Mouse (Mus musculus) frontal cortex, adult 2 months (tissue): ENCODE measurements around the gene Epb41l1. TPM values are rescaled to one million over a fixed set of nuclear protein-coding genes. Genes with fewer than 3 reads are reported as not detected.
A peak's percentile ranks its signal among the peaks of the same experiment; 100 is the strongest.

Source experiments
- DNase-seq, 2 experiments: peaks; one replicate each; pipeline ENCODE4 v3.0.0; 2022; ENCODE audit warnings: low spot score in 1 of 2; ENCODE audit errors: extremely low spot score in 1 of 2
- polyA plus RNA-seq: library from polyadenylated mRNA; depleted of rRNA; stranded (reverse); fragments of >200 nt; gene quantifications from 2 replicates; pipeline ENCODE4 v1.2.3, GENCODE M21; 2012

Gene Epb41l1
- polyA plus RNA-seq, 1 experiment: 225 TPM

GRCm38 (mm10) chr2:156422631-156423030 lies 1.9 kb downstream of the Epb41l1 start:
- DNase-seq: no peak

DNA sequence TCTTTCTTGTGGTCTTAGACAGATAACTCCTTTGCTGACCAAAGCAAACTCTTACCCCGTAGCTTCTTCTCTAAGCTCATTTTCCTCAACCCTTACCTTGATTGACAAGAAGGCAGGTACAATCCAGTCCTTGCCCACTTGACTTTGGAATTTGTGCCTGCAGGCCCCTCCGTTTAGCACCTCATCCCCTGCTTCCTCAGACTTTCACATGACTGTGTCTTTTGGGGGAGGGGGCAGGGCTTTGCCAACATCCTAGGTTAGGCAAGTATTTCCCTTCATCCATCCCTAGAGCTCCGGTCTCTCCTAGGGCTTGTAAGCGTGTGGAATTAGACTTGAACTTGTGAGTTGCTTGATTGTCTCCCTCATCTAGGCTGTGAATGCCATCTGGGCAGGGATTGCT lies 3.0 kb downstream of the Epb41l1 start:
- no peak for DNase-seq

- no peak for DNase-seq
These were observed 4.9 kb downstream of the Epb41l1 start for GRCm38 (mm10) chr2:156425618-156426017.

DNA sequence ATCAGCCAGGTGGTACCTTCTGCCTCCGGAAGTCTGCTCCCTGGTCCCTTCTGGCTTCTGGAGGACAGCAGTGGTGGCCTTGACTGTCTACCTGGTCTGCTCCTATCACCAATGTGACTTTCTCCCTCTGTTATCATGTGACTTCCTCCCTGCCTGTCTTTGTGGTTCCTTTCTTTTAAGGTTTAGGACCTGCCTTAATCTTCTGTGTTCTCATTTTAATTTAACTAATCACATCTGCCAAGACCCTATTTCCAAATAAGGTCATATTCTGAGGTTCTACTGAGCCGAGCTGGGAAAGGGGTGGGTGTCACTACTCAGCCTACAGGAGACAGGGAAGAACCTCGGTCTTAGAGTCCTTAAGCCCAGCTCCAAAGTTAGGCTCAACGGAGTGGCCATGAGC lies 5.4 kb downstream of the Epb41l1 start:
- no peak for DNase-seq

GRCm38 (mm10) chr2:156429836-156430235 lies 9.1 kb downstream of the Epb41l1 start:
- DNase-seq: no peak

DNA sequence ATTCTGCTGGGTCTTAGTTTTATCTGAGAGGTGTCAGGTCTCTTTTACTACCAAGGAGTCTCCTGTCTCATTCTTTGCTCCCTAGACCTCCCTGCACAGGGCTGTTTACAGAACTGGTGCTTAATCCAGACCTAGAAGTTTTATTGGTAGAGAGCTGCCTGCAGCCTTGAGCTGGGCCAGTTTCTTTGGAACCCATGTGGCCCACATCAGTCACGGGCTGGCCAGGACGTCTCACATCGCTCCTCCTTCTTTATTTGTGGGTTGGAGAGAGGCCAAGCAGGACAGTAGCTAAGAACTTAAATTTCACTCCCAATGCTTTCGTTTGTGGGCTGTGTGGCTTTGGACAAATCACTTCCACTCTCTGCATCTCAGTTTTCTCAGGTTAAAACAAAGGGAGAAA lies 9.6 kb downstream of the Epb41l1 start:
- no peak for DNase-seq

GRCm38 (mm10) chr2:156431409-156431808 lies 10.7 kb downstream of the Epb41l1 start:
- no peak for DNase-seq

- DNase-seq: peak in 1 of 2 experiments; percentile 55
These were observed 11.4 kb downstream of the Epb41l1 start for GRCm38 (mm10) chr2:156432086-156432485.

DNA sequence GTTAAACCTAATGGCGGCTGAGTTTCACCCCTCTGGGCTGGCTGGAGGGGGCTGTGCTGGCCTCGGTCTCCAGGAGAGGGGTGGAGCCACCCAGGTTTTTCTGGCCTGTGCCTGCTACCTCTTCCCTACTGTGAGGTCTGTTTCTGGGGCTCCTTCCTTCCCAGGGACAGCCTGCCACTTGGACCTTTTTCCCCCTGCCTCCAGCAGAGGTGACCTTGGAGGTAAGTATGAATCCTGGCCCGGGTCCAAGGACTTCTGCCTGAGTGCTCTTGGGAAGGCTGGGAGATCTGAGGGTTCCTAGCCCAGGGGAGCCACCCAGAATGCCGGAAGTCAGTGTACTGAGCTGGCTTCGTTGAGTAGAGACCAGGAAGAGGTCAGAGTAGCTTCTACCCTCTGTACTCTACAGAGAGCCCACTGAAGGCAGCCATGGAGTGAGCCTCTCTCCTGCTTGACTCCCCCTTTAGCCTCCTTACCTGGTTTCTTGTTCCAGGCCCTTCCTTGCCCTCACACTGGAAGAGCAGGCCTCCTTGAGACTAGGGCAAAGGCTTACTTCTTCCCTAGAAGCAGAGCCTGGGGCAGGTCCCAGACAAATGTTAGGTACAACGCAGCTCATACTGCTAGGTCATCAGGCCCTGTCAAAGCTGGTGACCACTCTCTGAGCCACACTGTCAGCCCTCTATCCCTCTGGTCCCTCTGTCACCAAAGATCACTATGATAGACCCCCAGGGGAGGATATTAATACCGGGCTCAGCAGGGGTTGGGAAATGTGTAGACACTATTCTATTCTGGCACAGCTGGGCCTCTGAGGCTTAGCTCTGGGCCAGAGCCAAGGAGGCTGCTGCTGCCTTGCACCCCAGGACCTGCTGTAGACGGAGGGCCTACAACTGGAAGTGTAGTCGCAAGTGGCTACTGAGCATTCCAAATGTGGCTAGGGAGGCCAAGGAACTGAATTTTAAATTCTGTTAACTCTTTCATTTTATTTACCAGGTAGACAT lies 12.5 kb downstream of the Epb41l1 start:
- no peak for DNase-seq

GRCm38 (mm10) chr2:156437637-156438036 lies 16.9 kb downstream of the Epb41l1 start:
- no peak for DNase-seq

GRCm38 (mm10) chr2:156439666-156440462 lies 19.2 kb downstream of the Epb41l1 start:
- DNase-seq: no peak

DNA sequence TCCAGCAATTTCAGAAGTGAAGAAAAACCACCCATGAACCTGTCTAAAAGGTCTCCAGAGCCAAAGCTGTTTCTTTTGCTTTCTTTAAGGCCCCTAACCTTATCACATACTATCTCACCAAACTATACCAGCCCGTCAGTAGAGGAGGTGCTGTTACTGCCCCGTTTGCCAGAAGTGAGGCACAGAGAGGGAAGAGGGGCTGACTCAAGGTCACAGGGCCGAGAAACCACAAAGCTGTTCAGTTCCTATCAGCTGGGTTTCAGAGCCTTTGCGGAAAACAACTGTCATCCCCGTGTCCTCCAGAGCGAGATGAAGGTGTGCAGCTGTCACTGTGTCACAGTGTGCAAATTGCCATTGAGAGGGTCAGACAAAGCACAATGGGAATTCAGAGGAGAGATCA lies 21.2 kb downstream of the Epb41l1 start:
- no peak for DNase-seq

- no peak for DNase-seq
These were observed 22.6 kb downstream of the Epb41l1 start for GRCm38 (mm10) chr2:156443323-156443722.

GRCm38 (mm10) chr2:156446489-156447035 lies 25.9 kb downstream of the Epb41l1 start:
- no peak for DNase-seq

DNA sequence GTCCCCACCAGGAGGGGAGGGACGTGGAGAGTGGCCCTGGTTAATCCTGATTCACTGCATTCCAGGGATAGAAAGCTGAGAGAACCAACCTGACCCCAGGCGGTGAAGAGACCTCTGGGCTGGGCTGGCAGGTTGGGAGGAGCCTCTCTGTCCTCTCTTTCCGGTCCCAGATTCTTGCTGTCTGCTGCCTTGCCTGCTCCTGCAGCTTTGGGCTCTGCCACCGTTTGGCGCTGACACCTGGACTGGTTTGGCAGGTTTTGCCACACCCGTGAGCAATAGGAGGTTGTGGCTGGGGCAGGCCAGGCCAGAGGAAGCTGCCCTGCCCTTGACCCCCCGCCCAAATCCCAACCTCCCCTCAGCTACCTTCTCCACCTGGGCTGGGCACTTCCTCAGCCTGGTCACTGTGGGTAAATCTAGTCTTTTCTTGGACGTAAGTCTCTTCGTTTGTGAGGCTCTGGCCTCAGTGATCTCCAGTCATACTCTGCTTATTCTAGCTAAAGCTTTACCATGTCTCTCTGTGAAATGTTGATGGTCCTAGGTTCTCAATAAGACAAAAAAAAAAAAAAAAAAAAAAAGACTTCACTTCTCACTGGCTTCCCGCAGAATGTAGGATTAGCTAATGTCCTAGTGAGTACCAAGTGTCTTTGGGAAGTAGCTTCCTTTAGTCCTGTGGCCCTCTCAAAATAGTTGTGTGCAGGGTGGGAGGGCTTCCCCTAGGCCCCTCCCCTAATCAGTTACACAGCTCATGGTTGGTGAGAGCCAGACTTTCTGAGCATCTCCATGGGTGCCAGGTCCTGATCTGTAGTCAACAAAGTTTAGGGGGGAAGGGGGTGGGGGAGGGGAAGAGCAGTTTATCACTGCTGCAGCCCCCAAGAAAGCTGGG lies 26.9 kb downstream of the Epb41l1 start:
- DNase-seq: no peak

DNA sequence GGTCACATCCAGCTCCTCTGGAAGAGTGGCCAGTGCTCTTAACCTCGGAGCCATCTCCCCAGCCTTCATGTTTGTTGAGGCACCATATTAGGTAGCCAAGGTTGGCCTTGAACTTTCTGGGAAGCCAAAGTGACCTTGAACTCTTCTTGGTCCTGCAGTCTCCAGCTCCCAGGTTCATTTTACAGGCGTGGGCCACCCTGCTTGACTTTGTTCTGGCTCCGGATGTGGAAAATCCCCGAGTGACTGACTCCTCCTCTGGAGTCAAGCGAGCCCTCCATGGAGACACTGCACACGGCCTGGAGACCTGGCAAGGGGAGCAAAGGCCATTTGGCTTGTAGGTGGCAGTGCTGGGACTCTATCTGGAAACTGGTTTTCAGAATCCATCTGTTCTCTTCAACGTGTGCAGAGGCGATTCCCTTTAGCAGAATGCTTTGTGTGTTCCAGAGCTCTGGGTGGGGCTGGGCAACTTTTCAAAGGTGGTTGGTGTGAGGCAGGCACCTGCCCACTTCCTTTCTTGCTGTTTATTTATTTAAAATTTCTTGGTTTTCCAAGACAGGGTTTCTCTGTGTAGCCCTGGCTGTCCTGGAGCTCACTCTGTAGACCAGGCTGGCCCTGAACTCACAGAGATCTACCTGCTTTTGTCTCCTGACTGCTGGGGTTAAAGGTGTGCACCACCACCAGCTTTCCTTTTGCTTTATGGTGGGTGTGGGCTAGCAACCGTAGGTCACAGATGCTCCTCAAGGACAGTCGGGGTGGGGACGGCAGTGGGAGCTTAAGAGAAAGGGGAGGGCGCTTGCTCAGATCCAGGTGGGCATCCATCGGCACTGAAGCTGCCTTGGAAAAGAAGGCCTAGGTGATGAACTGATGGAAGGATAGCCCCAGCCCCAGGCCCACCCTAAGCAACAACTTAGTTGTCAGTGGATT lies 30.8 kb downstream of the Epb41l1 start:
- DNase-seq: no peak

DNA sequence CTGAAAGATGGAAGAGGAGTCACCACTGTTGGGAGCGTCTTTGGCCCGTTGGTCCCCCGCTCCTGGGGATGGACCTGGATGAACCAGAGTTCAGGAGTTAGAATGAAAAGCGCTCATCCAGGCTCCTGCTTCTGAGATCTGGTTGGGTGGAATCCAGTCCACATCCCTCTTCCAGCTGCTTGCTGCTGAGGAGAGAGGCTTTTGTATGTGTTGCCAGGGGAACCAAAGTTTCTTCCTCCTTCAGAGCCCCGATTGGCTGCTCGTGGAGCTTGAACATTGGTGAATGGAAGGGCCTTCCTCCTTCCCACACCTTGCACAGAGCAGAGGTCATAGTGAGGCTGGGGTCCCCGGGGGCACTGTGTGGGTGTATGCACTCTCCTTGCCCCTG lies 31.4 kb downstream of the Epb41l1 start:
- peak in 1 of 2 experiments; percentile 53 for DNase-seq

DNA sequence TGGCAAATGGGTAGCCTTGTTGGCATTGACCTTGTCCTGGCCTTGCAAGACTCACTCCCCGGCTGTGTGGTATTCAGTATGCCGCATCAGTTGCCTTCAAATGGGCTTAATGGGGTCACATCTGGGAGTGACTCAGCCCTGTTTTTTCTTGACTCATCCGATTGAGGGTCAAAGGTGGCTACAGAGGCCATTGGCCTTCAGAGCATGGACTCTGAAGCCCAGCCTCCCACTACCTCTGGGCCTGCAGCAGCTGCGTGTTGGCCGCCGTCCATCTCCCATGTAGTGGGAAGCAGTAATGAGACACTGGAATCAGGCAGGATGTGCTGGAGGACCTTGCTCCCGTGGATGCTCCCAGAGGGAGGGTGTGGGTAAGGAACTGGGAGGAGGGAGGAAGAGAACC lies 33.1 kb downstream of the Epb41l1 start:
- DNase-seq: no peak

DNA sequence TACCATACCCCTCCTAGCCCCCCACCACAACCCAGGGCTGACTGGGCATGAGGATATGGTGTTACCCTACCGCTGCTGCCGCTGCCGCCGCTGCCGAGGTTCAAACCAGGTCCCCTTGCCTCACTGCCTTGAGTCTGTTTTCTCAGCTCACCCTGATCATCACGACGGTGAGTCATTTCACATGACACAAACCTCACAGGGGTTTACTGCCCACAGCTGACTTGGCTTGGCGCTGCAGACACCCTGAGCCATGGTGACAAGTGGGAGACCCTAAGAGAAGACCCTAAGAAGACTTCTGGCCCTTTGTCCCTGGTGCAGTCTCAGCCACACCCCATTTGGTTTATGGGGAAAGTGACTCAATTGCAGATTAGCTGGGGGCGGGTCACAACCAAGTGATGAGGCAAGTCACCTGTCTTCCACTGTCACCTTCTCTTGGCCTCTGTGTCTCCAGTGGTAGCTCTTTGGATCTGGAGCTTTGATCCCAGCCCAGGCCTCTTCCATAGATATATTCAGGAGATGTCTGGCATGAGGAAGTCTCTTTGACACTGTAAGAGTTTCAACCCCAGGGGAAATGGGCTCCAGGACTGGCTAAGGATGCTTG lies 34.9 kb downstream of the Epb41l1 start:
- no peak for DNase-seq
